Mouse (Mus musculus) hindbrain, postnatal 0 days (tissue): ENCODE results near the gene Kif4. TPM values are rescaled to one million over a fixed set of nuclear protein-coding genes. Genes with fewer than 3 reads are reported as not detected.

Experiments used
- ATAC-seq: fragments of 200-750 bp; cut with Nextera tagmentation; 2 replicates; pipeline ENCODE4 v1.8.0; 2017; ENCODE audit warnings: mild to moderate bottlenecking, moderate TSS enrichment, moderate library complexity
- DNase-seq: peaks from one replicate; pipeline ENCODE4 v3.0.0-alpha.2; 2015; ENCODE audit warnings: low spot score
- H3K27ac ChIP-seq: fragments of 300-500 bp; sonication (generic); 2 replicates; pipeline ENCODE4 v1.5.1; 2014; ENCODE audit warnings: mild to moderate bottlenecking
- H3K27me3 ChIP-seq: fragments of 300-500 bp; sonication (generic); 2 replicates; pipeline ENCODE4 v1.6.1; 2014; ENCODE audit warnings: low read length, mixed read lengths; ENCODE audit not compliant: insufficient read depth
- H3K36me3 ChIP-seq: fragments of 300-500 bp; sonication (generic); 2 replicates; pipeline ENCODE4 v1.6.1; 2014; ENCODE audit warnings: low read length, mixed read lengths; ENCODE audit not compliant: insufficient read depth
- H3K4me1 ChIP-seq: fragments of 300-500 bp; sonication (generic); 2 replicates; pipeline ENCODE4 v1.6.1; 2014; ENCODE audit warnings: antibody characterized with exemption, low read length, mixed read lengths; ENCODE audit not compliant: insufficient read depth
- H3K4me2 ChIP-seq: fragments of 300-500 bp; sonication (generic); 2 replicates; pipeline ENCODE4 v1.6.1; 2014; ENCODE audit warnings: low read depth, mild to moderate bottlenecking, low read length, moderate library complexity, mixed read lengths
- H3K4me3 ChIP-seq: fragments of 300-500 bp; sonication (generic); 2 replicates; pipeline ENCODE4 v1.5.1; 2014; ENCODE audit warnings: low read length
- H3K9ac ChIP-seq: fragments of 300-500 bp; sonication (generic); replicated peaks from 2 replicates; pipeline ENCODE4 v1.6.1; 2014; ENCODE audit warnings: mild to moderate bottlenecking, low read length, moderate library complexity, mixed read lengths
- H3K9me3 ChIP-seq: fragments of 300-500 bp; sonication (generic); 2 replicates; pipeline ENCODE4 v1.6.1; 2016; ENCODE audit warnings: low read length, mixed read lengths
- CTCF ChIP-seq: IDR thresholded peaks from 2 replicates; pipeline ENCODE4 v1.5.1; 2016; ENCODE audit warnings: antibody characterized with exemption, control low read depth, low read depth
- WGBS: fragments of 180-500 bp; shearing (Covaris S2); extraction: QIAGEN DNeasy Blood & Tissue Kit; methylation state at CpG from one replicate; pipeline ENCODE4 v1.1.7; 2014; 5-methylcytosine and 5-hydroxymethylcytosine counted together
- polyA plus RNA-seq: library from polyadenylated mRNA; unstranded; fragments of >200 nt; fragmentation: Nextera tagmentation; extraction: Ambion mirVana; gene quantifications from 2 replicates; pipeline ENCODE4 v1.2.1, GENCODE M21; 2015
- total RNA-seq: library from RNA; depleted of rRNA; stranded (reverse); fragments of >200 nt; gene quantifications from 2 replicates; pipeline ENCODE4 v1.2.3, GENCODE M21; 2014

Kif4 gene
- total and polyA plus RNA-seq, 2 experiments from 2014 or later, result 4.1 to 5.2 TPM

GRCm38 (mm10) chrX:100741940-100742339, 116.4 kb downstream of the Kif4 start:
- TF ChIP-seq CTCF, result peak; percentile 79
- Histone ChIP-seq H3K4me3 (no peak overlapping the region), H3K4me2 (0 out of 2 replicates have a peak overlapping the region, but pooled peaks have one; percentile 1), H3K27ac (no peak overlapping the region), H3K27me3 (no peaks in the 10 kb centered on the region), H3K36me3 (no peaks in the 10 kb centered on the region), H3K4me1 (no peaks in the 10 kb centered on the region), H3K9me3 (no peaks in the 10 kb centered on the region), H3K9ac (no peak overlapping the region)
- DNase-seq (peak; percentile 83), ATAC-seq (peak; percentile 90)
- 18% methylated on average over 10 of the region's 10 CpGs for WGBS

- Histone ChIP-seq H3K9ac (no peak overlapping the region), H3K27me3 (no peaks in the 10 kb centered on the region), H3K4me2 (no peak overlapping the region), H3K27ac (no peak overlapping the region), H3K36me3 (no peaks in the 10 kb centered on the region), H3K4me1 (no peaks in the 10 kb centered on the region), H3K9me3 (no peaks in the 10 kb centered on the region), H3K4me3 (no peak overlapping the region)
- no peak for ATAC-seq
- peak; percentile 50 for TF ChIP-seq CTCF
- WGBS, result 82% methylated on average over 6 of the region's 6 CpGs
- DNase-seq, result no peak
These were observed 140.3 kb downstream of the Kif4 start for GRCm38 (mm10) chrX:100765855-100766254.

- Histone ChIP-seq H3K4me3 (peak within 1 kb of the TSS; percentile 64), H3K4me2 (peak within 1 kb of the TSS; percentile 56), H3K27me3 (no peaks in the 10 kb centered on the region), H3K9ac (peak within 1 kb of the TSS; percentile 71), H3K9me3 (no peaks in the 10 kb centered on the region), H3K4me1 (no peaks in the 10 kb centered on the region), H3K27ac (peak within 1 kb of the TSS; percentile 82), H3K36me3 (no peaks in the 10 kb centered on the region)
- WGBS, result 26% methylated on average over 26 of the region's 26 CpGs
- DNase-seq, result peak; percentile 87
- ATAC-seq, result peak; percentile 91
- peak; percentile 54 for TF ChIP-seq CTCF
These were observed 141.8 kb downstream of the Kif4 start, which contains the start of gene Dlg3 for GRCm38 (mm10) chrX:100767181-100767884. Gene Dlg3 (plus strand): TSS chrX:100767722.

- DNase-seq, result no peak
- peak; percentile 42 for ATAC-seq
- WGBS, result 40% methylated on average over 31 of the region's 36 CpGs
These were observed 142.5 kb downstream of the Kif4 start for GRCm38 (mm10) chrX:100767885-100768626.

GRCm38 (mm10) chrX:100769281-100769680, 143.7 kb downstream of the Kif4 start:
- Histone ChIP-seq H3K27ac (peak overlapping the region; percentile 82), H3K36me3 (no peaks in the 10 kb centered on the region), H3K4me2 (peak overlapping the region; percentile 56), H3K4me1 (no peaks in the 10 kb centered on the region), H3K9me3 (no peaks in the 10 kb centered on the region), H3K4me3 (peak overlapping the region; percentile 64), H3K9ac (peak overlapping the region; percentile 71), H3K27me3 (no peaks in the 10 kb centered on the region)
- DNase-seq (peak; percentile 10), ATAC-seq (no peak)
- WGBS, result 68% methylated on average over 5 of the region's 5 CpGs
- no peak for TF ChIP-seq CTCF

More at GRCm38 (mm10) chrX:100767885-100768626, 142.5 kb downstream of the Kif4 start:
- Histone ChIP-seq H3K4me2 (peak overlapping the region; percentile 56), H3K4me3 (peak overlapping the region; percentile 64), H3K27me3 (no peaks in the 10 kb centered on the region), H3K4me1 (no peaks in the 10 kb centered on the region), H3K27ac (peak overlapping the region; percentile 82), H3K9ac (peak overlapping the region; percentile 71), H3K9me3 (no peaks in the 10 kb centered on the region), H3K36me3 (no peaks in the 10 kb centered on the region)
- no peak for TF ChIP-seq CTCF

- Histone ChIP-seq H3K4me1 (no peaks in the 10 kb centered on the region), H3K27me3 (no peaks in the 10 kb centered on the region), H3K4me3 (peak overlapping the region; percentile 34), H3K9me3 (no peaks in the 10 kb centered on the region), H3K4me2 (peak overlapping the region; percentile 50), H3K27ac (no peak overlapping the region), H3K9ac (no peak overlapping the region; the same call in 1 of the 2 replicates), H3K36me3 (no peaks in the 10 kb centered on the region)
- 29% methylated on average over 23 of the region's 23 CpGs for WGBS
- ATAC-seq (peak; percentile 14; the same call in 1 of the 2 replicates), DNase-seq (peak; percentile 70)
- peak; percentile 65 for TF ChIP-seq CTCF
These were observed 148.8 kb downstream of the Kif4 start for GRCm38 (mm10) chrX:100774341-100774811.
